Mouse (Mus musculus): ENCODE data around the gene Retsat. TPM values are rescaled to one million over a fixed set of nuclear protein-coding genes. Genes with fewer than 3 reads are reported as not detected.

Gene Retsat
- polyA plus RNA-seq, 1 experiment: 17.1 TPM

DNA sequence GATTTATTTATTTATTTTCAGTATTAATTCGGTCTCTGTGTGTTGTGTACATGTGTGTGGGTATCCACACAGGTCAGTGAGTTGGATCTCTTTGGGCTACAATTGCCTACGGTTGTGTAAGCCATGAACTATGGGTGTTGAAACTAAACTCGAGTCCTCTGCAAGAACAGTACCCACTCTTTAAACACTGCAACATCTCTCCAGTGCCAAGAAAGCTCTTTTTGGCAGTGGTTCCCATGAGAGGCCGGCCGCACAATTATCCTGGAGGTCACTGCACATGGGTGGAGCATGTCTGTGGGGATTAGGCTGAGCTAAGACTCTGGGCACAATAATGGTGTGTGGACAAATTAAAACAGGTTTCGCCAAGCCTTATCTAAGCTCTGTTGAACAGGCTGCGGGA lies 55.1 kb downstream of the Retsat start:
- no peaks in the 10 kb centered on the region for H3K36me3 ChIP-seq (ENCODE audit: control insufficient read depth, insufficient read depth, low read length)
- no peak for TF ChIP-seq CTCF (IDR thresholded peaks at IDR 0.05; ENCODE audit: borderline replicate concordance, control insufficient read depth, extremely low read depth, insufficient read depth, low read length, poor library complexity)
- no peak for TF ChIP-seq POLR2A (IDR thresholded peaks at IDR 0.05; ENCODE audit: control insufficient read depth, extremely low read depth, insufficient read depth, low read length, poor library complexity)
- DNase-seq: no peak
- no peak overlapping the region for H3K4me3 ChIP-seq (ENCODE audit: control insufficient read depth, insufficient read depth, low read length)
- 92% methylated on average over 7 of the region's 7 CpGs for WGBS
- H3K27ac ChIP-seq (ENCODE audit: control insufficient read depth, insufficient read depth, low read length): no peak overlapping the region
- no peaks in the 10 kb centered on the region for H3K27me3 ChIP-seq (ENCODE audit: control insufficient read depth, insufficient read depth, low read length)
- peaks cover 7% of the 10 kb centered on the region for H3K4me1 ChIP-seq (replicated peaks; ENCODE audit: control insufficient read depth, insufficient read depth, low read length)

DNA sequence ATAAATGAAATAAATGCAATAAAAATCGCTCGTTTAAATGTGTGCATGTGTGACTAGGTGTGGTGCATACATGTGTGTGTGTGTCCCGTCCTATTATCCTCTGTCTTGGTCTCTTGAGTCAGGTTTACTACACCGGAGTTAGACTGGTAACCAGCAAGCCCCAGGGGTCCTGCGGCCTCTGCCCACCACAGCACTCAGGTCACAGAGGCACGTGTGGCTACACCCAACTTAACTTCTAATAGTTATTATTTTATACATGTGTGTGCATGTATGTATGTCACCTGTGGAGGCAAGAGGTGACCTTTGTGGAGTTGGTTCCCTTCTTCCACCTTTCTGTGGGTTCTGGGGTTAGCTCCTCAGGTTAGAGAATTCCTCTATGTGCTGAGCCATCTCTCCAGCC lies 56.1 kb downstream of the Retsat start:
- Histone ChIP-seq H3K36me3 (ENCODE audit: control insufficient read depth, insufficient read depth, low read length) (no peaks in the 10 kb centered on the region), H3K27me3 (ENCODE audit: control insufficient read depth, insufficient read depth, low read length) (no peaks in the 10 kb centered on the region), H3K27ac (ENCODE audit: control insufficient read depth, insufficient read depth, low read length) (no peak overlapping the region), H3K4me3 (ENCODE audit: control insufficient read depth, insufficient read depth, low read length) (no peak overlapping the region), H3K4me1 (replicated peaks; ENCODE audit: control insufficient read depth, insufficient read depth, low read length) (peaks cover 7% of the 10 kb centered on the region)
- DNase-seq: no peak
- TF ChIP-seq POLR2A (IDR thresholded peaks at IDR 0.05; ENCODE audit: control insufficient read depth, extremely low read depth, insufficient read depth, low read length, poor library complexity): no peak
- TF ChIP-seq CTCF (IDR thresholded peaks at IDR 0.05; ENCODE audit: borderline replicate concordance, control insufficient read depth, extremely low read depth, insufficient read depth, low read length, poor library complexity): no peak
- WGBS: 97% methylated on average over 6 of the region's 6 CpGs

DNA sequence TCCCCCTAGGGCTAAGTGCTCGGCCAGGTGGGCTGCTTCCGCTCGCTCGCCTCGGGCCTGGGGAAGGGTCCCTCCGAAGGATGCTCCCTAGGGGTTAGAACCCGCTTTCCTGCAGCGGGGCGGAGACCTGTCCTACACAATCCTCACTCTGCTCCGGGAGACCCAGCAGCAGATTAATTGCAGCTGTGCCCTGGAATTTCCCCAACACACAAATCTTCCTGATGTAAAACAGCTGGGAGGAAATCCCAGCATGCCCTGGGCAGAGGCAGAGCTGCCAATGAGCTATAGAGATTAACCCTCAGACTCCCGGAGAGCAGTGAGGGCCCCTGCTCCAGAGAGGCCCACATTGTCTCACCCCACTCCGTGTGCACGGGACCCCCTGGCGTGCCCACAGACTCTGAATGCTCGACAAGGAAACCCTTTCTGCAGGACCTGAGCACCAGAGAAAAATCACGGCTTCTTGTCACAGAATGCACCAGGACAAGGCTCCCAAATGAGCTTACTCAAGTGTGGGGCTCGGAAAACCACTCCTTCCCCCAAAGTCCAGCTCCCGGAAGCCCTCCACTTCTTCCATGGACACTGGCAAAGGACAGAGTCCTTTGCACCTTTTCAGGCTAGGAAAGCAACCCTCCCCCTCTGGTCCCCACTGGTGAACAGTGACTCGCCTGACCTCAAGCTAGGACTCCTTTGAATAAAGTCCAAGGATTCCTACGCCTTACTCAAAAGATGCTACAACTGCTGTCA lies 57.2 kb downstream of the Retsat start:
- H3K4me3 ChIP-seq (ENCODE audit: control insufficient read depth, insufficient read depth, low read length): peak overlapping the region; percentile 43
- DNase-seq: peak; percentile 35
- no peak for TF ChIP-seq POLR2A (IDR thresholded peaks at IDR 0.05; ENCODE audit: control insufficient read depth, extremely low read depth, insufficient read depth, low read length, poor library complexity)
- no peak for TF ChIP-seq CTCF (IDR thresholded peaks at IDR 0.05; ENCODE audit: borderline replicate concordance, control insufficient read depth, extremely low read depth, insufficient read depth, low read length, poor library complexity)
- H3K27me3 ChIP-seq (ENCODE audit: control insufficient read depth, insufficient read depth, low read length): no peaks in the 10 kb centered on the region
- peaks cover 9% of the 10 kb centered on the region for H3K4me1 ChIP-seq (replicated peaks; ENCODE audit: control insufficient read depth, insufficient read depth, low read length)
- no peak overlapping the region for H3K27ac ChIP-seq (ENCODE audit: control insufficient read depth, insufficient read depth, low read length)
- 25% methylated on average over 20 of the region's 20 CpGs for WGBS
- no peaks in the 10 kb centered on the region for H3K36me3 ChIP-seq (ENCODE audit: control insufficient read depth, insufficient read depth, low read length)

GRCm38 (mm10) chr6:72656053-72656442 lies 57.8 kb downstream of the Retsat start:
- no peak for TF ChIP-seq CTCF (IDR thresholded peaks at IDR 0.05; ENCODE audit: borderline replicate concordance, control insufficient read depth, extremely low read depth, insufficient read depth, low read length, poor library complexity)
- no peak for TF ChIP-seq POLR2A (IDR thresholded peaks at IDR 0.05; ENCODE audit: control insufficient read depth, extremely low read depth, insufficient read depth, low read length, poor library complexity)

DNA sequence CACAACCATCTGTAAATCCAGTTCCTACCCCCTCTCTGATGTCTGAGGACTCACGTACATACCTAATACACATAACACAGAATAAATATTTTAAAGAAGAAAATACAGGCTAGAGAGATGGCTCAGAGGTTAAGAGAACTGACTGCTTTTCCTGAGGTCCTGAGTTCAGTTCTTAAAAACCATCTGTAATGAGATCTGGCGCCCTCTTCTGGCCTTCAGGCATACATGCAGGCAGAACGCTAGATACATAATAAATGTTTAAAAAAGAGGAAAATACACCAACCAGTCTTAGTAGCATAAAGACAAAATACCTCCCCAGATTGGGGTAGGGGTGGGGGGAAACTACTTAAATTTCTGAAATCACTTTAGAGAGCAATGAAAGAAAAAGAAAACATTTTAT lies 59.7 kb downstream of the Retsat start:
- Histone ChIP-seq H3K4me1 (replicated peaks; ENCODE audit: control insufficient read depth, insufficient read depth, low read length) (peaks cover 9% of the 10 kb centered on the region), H3K36me3 (ENCODE audit: control insufficient read depth, insufficient read depth, low read length) (no peaks in the 10 kb centered on the region), H3K27ac (ENCODE audit: control insufficient read depth, insufficient read depth, low read length) (no peak overlapping the region), H3K27me3 (ENCODE audit: control insufficient read depth, insufficient read depth, low read length) (no peaks in the 10 kb centered on the region), H3K4me3 (ENCODE audit: control insufficient read depth, insufficient read depth, low read length) (no peak overlapping the region)
- peak; percentile 28 for DNase-seq
- TF ChIP-seq POLR2A (IDR thresholded peaks at IDR 0.05; ENCODE audit: control insufficient read depth, extremely low read depth, insufficient read depth, low read length, poor library complexity) (no peak), CTCF (IDR thresholded peaks at IDR 0.05; ENCODE audit: borderline replicate concordance, control insufficient read depth, extremely low read depth, insufficient read depth, low read length, poor library complexity) (no peak)
- WGBS: 41% methylated on average over 3 of the region's 3 CpGs

More at GRCm38 (mm10) chr6:72656053-72656442, 57.8 kb downstream of the Retsat start:
- DNase-seq: no peak
- Histone ChIP-seq H3K27ac (ENCODE audit: control insufficient read depth, insufficient read depth, low read length) (no peak overlapping the region), H3K4me1 (replicated peaks; ENCODE audit: control insufficient read depth, insufficient read depth, low read length) (peaks cover 9% of the 10 kb centered on the region), H3K4me3 (ENCODE audit: control insufficient read depth, insufficient read depth, low read length) (no peak overlapping the region), H3K27me3 (ENCODE audit: control insufficient read depth, insufficient read depth, low read length) (no peaks in the 10 kb centered on the region), H3K36me3 (ENCODE audit: control insufficient read depth, insufficient read depth, low read length) (no peaks in the 10 kb centered on the region)
- 91% methylated on average over 7 of the region's 7 CpGs for whole genome bisulfite sequencing

Other genes starting within 250 kb of the Retsat start
- 14.4 and 19.4 TPM in 2 replicates for gene Tmem150a, start 243.0 kb upstream of the Retsat start, polyA plus RNA-seq (2012; rRNA removed)
- 90.7 and 98.9 TPM in 2 replicates for gene Rnf181, start 231.5 kb upstream of the Retsat start, polyA plus RNA-seq (2012; rRNA removed)
- gene Vamp5, start 218.0 kb upstream of the Retsat start, polyA plus RNA-seq (2012; rRNA removed): 18.2 and 24.0 TPM in 2 replicates
- gene Vamp8, start 207.8 kb upstream of the Retsat start, polyA plus RNA-seq (2012; rRNA removed): 104 and 149 TPM in 2 replicates
- 14.0 and 15.3 TPM in 2 replicates for gene Ggcx, start 184.2 kb upstream of the Retsat start, polyA plus RNA-seq (2012; rRNA removed)
- 140 and 162 TPM in 2 replicates for gene Mat2a, start 158.9 kb upstream of the Retsat start, polyA plus RNA-seq (2012; rRNA removed)
- gene Sh2d6, start 76.8 kb upstream of the Retsat start, polyA plus RNA-seq (2012; rRNA removed): 4.5 and 6.5 TPM in 2 replicates
- 49.1 and 50.6 TPM in 2 replicates for gene Capg, start 54.1 kb upstream of the Retsat start, polyA plus RNA-seq (2012; rRNA removed)
- 22.9 and 23.4 TPM in 2 replicates for gene Elmod3, start 62 bp upstream of the Retsat start, polyA plus RNA-seq (2012; rRNA removed)
- 33.2 and 37.9 TPM in 2 replicates for gene Tgoln1, start 18.5 kb downstream of the Retsat start, polyA plus RNA-seq (2012; rRNA removed)
- gene Tcf7l1, start 190.8 kb downstream of the Retsat start, polyA plus RNA-seq (2012; rRNA removed): 6.0 and 7.8 TPM in 2 replicates

All from thymus, adult 2 months (tissue).